Mouse (Mus musculus) kidney, postnatal 10 days (tissue): ENCODE data around the gene Rpl13.

Experiments used
- DNase-seq: peaks from one replicate; pipeline ENCODE4 v3.0.0; 2021; ENCODE audit warnings: mixed read lengths

The Rpl13 gene

GRCm38 (mm10) chr8:123108953-123109352 is 6.8 kb downstream of the Rpl13 start:
- no peak for DNase-seq

GRCm38 (mm10) chr8:123110649-123111048 is 8.5 kb downstream of the Rpl13 start:
- DNase-seq = peak; percentile 70

GRCm38 (mm10) chr8:123112892-123113291 is 10.7 kb downstream of the Rpl13 start:
- no peak for DNase-seq

- DNase-seq = peak; percentile 54
These were observed 11.8 kb downstream of the Rpl13 start for GRCm38 (mm10) chr8:123113908-123114469.

- no peak for DNase-seq
These were observed 12.5 kb downstream of the Rpl13 start for GRCm38 (mm10) chr8:123114644-123115043.

- DNase-seq = peak; percentile 55
These were observed 15.1 kb downstream of the Rpl13 start, which contains the start of gene Cpne7 for GRCm38 (mm10) chr8:123117127-123117731. Gene Cpne7 (plus strand): TSS chr8:123117374.

GRCm38 (mm10) chr8:123117744-123118143 is 15.6 kb downstream of the Rpl13 start:
- DNase-seq = no peak

GRCm38 (mm10) chr8:123122059-123122458 is 19.9 kb downstream of the Rpl13 start:
- DNase-seq = peak; percentile 49

GRCm38 (mm10) chr8:123122670-123123069 is 20.5 kb downstream of the Rpl13 start:
- DNase-seq = no peak

GRCm38 (mm10) chr8:123126193-123126816 is 24.2 kb downstream of the Rpl13 start:
- peak; percentile 82 for DNase-seq

- peak; percentile 43 for DNase-seq
These were observed 28.9 kb downstream of the Rpl13 start for GRCm38 (mm10) chr8:123131041-123131440.

GRCm38 (mm10) chr8:123132953-123133352 is 30.8 kb downstream of the Rpl13 start:
- DNase-seq = no peak

GRCm38 (mm10) chr8:123134149-123134713 is 32.1 kb downstream of the Rpl13 start:
- no peak for DNase-seq

- DNase-seq = no peak
These were observed 33.3 kb downstream of the Rpl13 start for GRCm38 (mm10) chr8:123135406-123135805.

- no peak for DNase-seq
These were observed 33.7 kb downstream of the Rpl13 start for GRCm38 (mm10) chr8:123135806-123136205.

GRCm38 (mm10) chr8:123136287-123136686 is 34.1 kb downstream of the Rpl13 start:
- no peak for DNase-seq

GRCm38 (mm10) chr8:123137645-123138077 is 35.5 kb downstream of the Rpl13 start:
- peak; percentile 76 for DNase-seq

- DNase-seq = no peak
These were observed 36.6 kb downstream of the Rpl13 start for GRCm38 (mm10) chr8:123138741-123139140.

- DNase-seq = peak; percentile 85
These were observed 39.8 kb downstream of the Rpl13 start for GRCm38 (mm10) chr8:123141741-123142462.

- DNase-seq = peak; percentile 77
These were observed 43.1 kb downstream of the Rpl13 start for GRCm38 (mm10) chr8:123145279-123145678.

- no peak for DNase-seq
These were observed 44.2 kb downstream of the Rpl13 start for GRCm38 (mm10) chr8:123146390-123146789.

- DNase-seq = peak; percentile 76
These were observed 48.6 kb downstream of the Rpl13 start for GRCm38 (mm10) chr8:123150737-123151171.
